Mouse (Mus musculus): ENCODE results near the gene Tasp1.
"Not testable (repeated sequence)": the region's sequence is repeated elsewhere in the genome, so short reads cannot be mapped to it uniquely, and the experiment has no call there.

Tasp1 gene

DNA sequence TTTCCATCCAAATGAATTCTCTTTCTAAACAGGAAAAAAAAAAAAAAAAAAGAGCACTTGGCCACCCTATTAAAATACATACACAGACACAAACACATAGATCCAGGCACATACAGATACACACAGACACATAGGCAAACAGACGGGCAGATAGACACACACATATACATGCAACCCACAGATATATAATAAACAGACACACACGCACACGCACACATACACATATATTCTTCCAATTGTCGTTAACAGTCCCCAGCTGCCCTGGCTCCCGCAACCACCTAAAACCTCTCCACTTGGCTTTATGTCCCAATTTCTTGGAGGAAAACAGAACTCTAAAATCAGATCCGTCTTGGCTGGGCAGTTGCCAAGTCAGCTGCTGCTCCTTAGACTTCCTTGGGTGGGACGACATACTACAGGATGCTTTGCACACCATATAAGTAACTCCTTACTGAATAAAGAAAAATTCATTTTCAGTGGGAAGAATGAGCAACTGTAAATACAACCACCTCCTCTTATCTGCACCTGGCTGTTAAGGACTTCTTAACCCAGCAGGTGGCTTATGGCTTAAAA is 188.5 kb downstream of the Tasp1 start:
- Histone ChIP-seq H3K36me3 (ENCODE audit: control insufficient read depth, insufficient read depth, low read length, poor library complexity, severe bottlenecking) (no peaks in the 10 kb centered on the region), H3K27me3 (ENCODE audit: control insufficient read depth, insufficient read depth, low read length, poor library complexity, severe bottlenecking) (no peaks in the 10 kb centered on the region)
- DNase-seq (ENCODE audit: low read depth, low spot score) = no peak

DNA sequence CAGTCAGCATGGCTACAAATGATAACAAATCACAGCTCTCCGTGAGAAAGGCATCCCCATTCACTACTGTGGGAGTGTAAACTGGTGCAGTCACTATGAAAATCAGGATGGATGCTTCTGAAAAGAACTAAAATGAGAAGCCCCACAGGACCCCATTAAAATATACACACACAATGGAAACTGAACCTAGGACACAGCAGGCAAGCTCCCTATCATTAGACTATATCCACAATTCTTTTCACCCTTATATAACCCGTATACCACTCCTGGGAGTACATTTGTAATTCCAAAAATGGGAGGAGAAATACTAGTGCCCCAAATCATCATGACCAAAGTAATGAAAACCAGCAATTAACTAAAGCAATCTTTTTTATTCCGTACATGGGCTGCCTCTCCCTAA is 190.7 kb downstream of the Tasp1 start:
- Histone ChIP-seq H3K27me3 (ENCODE audit: control insufficient read depth, insufficient read depth, low read length, poor library complexity, severe bottlenecking) (no peaks in the 10 kb centered on the region), H3K36me3 (ENCODE audit: control insufficient read depth, insufficient read depth, low read length, poor library complexity, severe bottlenecking) (no peaks in the 10 kb centered on the region)
- no peak for DNase-seq (ENCODE audit: low read depth, low spot score)

DNA sequence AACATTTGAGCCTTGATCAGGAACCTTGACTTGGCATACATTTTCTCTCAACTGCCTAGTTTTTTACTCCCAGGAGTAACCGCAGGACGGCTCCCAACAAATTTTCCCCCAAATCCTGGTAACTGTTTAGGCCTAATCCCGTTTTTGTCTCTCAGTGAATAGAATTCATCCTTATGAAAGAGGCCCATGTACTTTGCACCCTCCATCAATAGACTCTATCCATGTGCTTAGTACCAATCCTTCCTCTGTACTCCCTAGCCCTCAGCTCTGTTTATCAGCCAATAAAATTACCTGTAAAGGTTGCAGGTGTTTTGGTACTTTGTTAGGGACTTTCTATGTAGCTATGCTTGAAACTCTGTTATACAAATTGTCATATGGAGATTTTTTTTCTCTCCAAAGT is 192.4 kb downstream of the Tasp1 start:
- no peak for DNase-seq (ENCODE audit: low read depth, low spot score)
- H3K27me3 ChIP-seq (ENCODE audit: control insufficient read depth, insufficient read depth, low read length, poor library complexity, severe bottlenecking) = no peaks in the 10 kb centered on the region
- H3K36me3 ChIP-seq (ENCODE audit: control insufficient read depth, insufficient read depth, low read length, poor library complexity, severe bottlenecking) = no peaks in the 10 kb centered on the region

DNA sequence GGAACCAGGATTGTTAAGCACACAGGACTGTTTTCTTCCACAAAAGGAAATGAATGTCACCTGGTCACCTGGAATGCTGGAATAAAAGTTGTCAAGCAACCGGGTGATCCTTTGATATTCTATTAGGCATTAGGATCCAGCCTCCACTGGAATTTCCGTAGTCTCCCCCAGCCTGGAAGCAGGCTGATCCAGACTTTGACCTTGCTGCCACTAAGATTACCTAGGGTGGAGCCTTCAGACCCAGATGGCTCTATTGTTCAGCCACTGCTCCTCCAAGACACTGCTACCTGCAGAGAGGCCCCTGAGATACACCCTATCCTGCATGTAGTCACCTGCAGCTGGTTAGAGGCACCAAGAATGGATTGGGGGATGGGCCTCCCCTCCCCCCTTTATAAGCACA is 192.8 kb downstream of the Tasp1 start:
- no peak for DNase-seq (ENCODE audit: low read depth, low spot score)
- Histone ChIP-seq H3K27me3 (ENCODE audit: control insufficient read depth, insufficient read depth, low read length, poor library complexity, severe bottlenecking) (no peaks in the 10 kb centered on the region), H3K36me3 (ENCODE audit: control insufficient read depth, insufficient read depth, low read length, poor library complexity, severe bottlenecking) (no peaks in the 10 kb centered on the region)

DNA sequence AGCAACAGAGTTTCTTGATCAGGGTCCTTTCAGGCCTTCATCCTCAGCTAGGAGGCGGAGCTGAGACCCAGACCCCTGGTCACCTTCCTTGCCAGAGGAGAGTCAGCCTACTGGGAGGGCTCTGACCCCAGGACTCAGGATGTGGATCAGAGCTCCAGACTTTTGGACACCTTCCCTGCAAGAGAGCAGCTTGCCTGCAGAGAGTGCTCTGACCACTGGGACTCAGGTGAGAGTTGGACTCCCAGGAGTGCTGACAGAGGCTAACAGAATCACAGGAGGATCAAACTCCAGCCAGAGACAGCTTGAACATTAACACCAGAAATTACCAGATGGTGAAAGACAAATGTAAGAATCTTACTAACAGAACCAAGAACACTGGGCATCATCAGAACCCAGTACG is 197.5 kb downstream of the Tasp1 start:
- not testable (repeated sequence) for H3K27me3 ChIP-seq (ENCODE audit: control insufficient read depth, insufficient read depth, low read length, poor library complexity, severe bottlenecking); H3K36me3 ChIP-seq (ENCODE audit: control insufficient read depth, insufficient read depth, low read length, poor library complexity, severe bottlenecking); DNase-seq (ENCODE audit: low read depth, low spot score)

DNA sequence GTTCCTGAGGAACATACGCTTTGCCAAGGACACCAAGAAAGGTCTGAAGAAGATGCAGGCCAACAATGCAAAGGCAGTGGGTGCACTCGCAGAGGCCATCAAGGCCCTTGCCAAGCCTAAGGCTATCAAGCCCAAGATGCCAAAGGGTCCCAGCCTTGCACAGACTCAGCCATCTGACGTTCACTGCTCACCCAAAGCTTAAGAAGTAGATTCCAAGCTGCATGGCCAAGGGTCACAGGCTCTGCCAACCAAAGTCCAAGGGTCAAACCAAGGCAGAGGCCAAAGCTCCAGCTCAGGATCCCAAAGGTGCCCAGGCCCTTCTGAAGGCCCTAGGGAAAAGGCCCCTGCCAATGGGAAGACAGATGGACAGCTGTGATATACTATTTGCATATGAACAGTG is 203.2 kb downstream of the Tasp1 start:
- not testable (repeated sequence) for H3K36me3 ChIP-seq (ENCODE audit: control insufficient read depth, insufficient read depth, low read length, poor library complexity, severe bottlenecking); DNase-seq (ENCODE audit: low read depth, low spot score); H3K27me3 ChIP-seq (ENCODE audit: control insufficient read depth, insufficient read depth, low read length, poor library complexity, severe bottlenecking)

DNA sequence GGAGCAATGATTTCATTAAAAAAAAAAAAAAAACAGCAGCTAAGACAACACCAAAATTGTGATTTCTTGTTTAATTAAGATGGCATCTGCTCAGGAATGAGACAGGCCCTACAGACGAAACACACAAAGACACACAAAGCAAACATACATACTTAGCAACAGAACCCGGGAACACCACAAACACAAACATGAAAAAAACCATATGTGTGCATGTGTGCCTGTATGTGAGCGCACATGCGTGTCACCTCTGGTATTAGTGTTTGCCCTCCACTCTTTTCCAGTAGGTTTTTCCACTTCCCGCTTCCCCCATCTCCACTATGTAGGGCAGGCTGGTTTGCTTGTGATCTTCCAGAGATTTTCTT is 206.5 kb downstream of the Tasp1 start:
- DNase-seq (ENCODE audit: low read depth, low spot score) = no peak
- H3K36me3 ChIP-seq (ENCODE audit: control insufficient read depth, insufficient read depth, low read length, poor library complexity, severe bottlenecking) = no peaks in the 10 kb centered on the region
- no peaks in the 10 kb centered on the region for H3K27me3 ChIP-seq (ENCODE audit: control insufficient read depth, insufficient read depth, low read length, poor library complexity, severe bottlenecking)

DNA sequence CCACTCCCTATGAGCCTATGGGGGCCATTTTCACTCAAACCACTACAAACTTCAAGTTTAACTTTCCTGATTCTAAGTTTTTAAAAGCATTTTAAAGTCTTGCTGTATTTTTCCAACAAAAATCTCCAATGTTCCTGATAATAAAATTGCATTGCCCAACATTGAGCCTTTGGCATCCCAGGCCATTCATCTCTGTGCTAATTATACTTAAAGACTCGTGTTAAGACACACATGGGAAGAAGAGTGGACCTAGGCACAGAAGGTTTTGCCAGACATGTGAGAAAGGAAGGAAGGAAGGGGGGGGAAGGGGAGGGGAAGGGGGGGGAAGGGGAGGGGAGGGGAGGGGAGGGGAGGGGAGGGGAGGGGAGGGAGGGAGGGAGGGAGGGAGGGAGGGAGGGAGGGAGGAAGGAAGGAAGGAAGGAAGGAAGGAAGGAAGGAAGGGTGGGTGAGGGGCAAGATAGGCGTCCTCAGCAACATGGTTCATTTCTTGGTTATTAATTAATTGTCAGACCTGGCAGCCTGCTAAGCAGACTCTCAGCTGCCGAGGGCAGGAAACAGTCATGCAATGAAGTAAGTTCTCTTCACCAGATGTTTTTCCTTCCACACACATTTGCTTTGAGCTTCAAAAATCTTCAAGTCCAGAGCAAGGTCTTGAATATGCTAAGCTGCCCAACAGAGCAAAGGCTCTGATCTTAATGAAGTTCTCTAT is 207.0 kb downstream of the Tasp1 start:
- DNase-seq (ENCODE audit: low read depth, low spot score) = no peak
- H3K36me3 ChIP-seq (ENCODE audit: control insufficient read depth, insufficient read depth, low read length, poor library complexity, severe bottlenecking) = no peaks in the 10 kb centered on the region
- H3K27me3 ChIP-seq (ENCODE audit: control insufficient read depth, insufficient read depth, low read length, poor library complexity, severe bottlenecking) = no peaks in the 10 kb centered on the region

DNA sequence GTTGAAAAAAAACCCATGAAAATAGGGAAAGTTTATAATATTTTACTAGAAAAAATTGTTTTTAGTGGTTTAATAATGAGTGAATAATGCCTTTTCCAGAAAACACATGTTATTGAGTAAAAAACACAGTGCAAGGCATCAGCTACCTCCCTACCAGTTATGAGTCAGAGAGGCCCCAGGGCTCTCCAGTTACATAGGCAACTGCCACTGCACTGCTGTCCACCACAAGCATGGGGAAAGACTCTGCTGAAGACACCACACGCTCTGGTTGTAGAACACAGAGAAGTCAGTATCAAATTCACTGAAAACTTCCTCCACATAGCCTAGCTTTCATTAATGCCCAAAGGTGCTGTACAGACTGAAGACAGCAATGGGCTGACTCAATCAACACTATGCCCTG is 217.0 kb downstream of the Tasp1 start:
- H3K27me3 ChIP-seq (ENCODE audit: control insufficient read depth, insufficient read depth, low read length, poor library complexity, severe bottlenecking) = no peaks in the 10 kb centered on the region
- no peak for DNase-seq (ENCODE audit: low read depth, low spot score)
- H3K36me3 ChIP-seq (ENCODE audit: control insufficient read depth, insufficient read depth, low read length, poor library complexity, severe bottlenecking) = no peaks in the 10 kb centered on the region

DNA sequence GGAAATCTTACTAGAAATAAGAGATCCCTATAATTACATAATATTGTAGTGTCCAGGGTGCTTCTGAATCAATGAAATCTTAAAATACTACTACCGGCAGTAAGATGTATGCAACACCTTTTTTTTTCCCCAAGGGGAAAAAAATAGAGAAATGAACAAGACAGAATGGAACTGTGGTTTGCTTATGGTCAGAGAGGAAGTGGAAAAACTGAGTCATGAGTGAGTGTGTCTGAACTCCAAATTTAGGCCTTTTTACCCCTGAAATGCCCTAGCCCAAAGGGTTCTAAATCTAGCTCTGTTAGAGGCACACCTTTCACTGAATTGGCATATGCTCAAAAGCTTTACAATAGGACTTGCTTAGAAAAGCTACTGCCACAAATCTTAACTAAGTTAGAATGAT is 225.2 kb downstream of the Tasp1 start:
- no peaks in the 10 kb centered on the region for H3K27me3 ChIP-seq (ENCODE audit: control insufficient read depth, insufficient read depth, low read length, poor library complexity, severe bottlenecking)
- DNase-seq (ENCODE audit: low read depth, low spot score) = peak; percentile 62

DNA sequence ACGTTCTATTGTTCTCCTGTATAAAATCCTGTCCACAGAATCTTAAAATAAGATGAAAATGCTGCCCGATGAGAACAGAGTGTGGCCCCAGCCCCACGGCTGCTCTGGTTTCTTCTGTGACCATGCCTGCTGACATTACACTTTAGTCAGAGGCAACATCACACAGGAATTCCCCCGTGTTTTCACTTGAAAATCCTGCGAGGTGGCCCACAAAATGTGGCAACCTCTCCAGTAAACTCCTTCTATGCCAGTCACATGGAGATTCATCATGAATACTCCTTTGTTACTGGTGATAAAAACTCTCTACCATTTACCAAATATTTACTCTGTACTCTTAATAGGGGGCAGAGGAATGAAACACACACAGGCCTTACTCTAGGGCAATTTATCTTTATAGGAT is 225.7 kb downstream of the Tasp1 start:
- H3K36me3 ChIP-seq (ENCODE audit: control insufficient read depth, insufficient read depth, low read length, poor library complexity, severe bottlenecking) = no peaks in the 10 kb centered on the region
- H3K27me3 ChIP-seq (ENCODE audit: control insufficient read depth, insufficient read depth, low read length, poor library complexity, severe bottlenecking) = no peaks in the 10 kb centered on the region
- DNase-seq (ENCODE audit: low read depth, low spot score) = no peak

More for the DNA sequence above, 225.2 kb downstream of the Tasp1 start:
- no peaks in the 10 kb centered on the region for H3K36me3 ChIP-seq (ENCODE audit: control insufficient read depth, insufficient read depth, low read length, poor library complexity, severe bottlenecking)

DNA sequence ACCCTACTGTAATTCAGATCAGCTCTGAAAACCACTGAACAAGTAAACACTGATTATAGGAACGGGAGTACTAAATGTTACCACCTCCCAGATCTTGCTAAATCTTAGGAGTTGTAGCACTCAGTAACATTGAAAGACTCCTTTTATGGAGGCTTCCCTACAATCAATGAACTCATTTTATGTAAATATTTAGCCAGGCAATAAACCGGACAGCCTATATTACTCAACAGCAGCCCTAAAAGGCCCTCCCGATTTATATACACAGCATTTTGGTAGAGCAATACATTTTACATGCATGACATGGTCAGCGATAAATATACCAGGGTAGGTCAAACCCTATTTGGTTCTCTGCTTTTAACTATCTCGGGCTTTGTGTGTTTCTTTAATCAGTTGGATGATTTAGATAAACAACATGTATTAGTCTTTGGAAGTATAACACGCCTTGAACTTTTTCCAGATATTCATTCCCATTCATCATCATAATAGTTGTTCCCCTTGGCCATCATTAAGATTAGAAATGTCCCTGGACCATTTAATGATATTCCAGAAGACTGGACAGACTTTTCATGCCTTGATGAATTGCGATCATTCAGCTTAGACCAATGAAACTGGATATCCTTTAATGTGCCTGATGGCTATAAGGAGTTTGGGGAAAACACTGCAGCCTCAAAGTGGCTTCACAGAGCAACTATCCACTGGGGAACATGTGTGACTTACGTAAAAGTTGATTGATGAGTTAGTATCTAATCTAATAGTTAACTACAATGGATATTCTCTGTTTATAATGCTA is 244.8 kb downstream of the Tasp1 start:
- H3K27me3 ChIP-seq (ENCODE audit: control insufficient read depth, insufficient read depth, low read length, poor library complexity, severe bottlenecking) = no peaks in the 10 kb centered on the region
- no peaks in the 10 kb centered on the region for H3K36me3 ChIP-seq (ENCODE audit: control insufficient read depth, insufficient read depth, low read length, poor library complexity, severe bottlenecking)
- DNase-seq (ENCODE audit: low read depth, low spot score) = no peak

DNA sequence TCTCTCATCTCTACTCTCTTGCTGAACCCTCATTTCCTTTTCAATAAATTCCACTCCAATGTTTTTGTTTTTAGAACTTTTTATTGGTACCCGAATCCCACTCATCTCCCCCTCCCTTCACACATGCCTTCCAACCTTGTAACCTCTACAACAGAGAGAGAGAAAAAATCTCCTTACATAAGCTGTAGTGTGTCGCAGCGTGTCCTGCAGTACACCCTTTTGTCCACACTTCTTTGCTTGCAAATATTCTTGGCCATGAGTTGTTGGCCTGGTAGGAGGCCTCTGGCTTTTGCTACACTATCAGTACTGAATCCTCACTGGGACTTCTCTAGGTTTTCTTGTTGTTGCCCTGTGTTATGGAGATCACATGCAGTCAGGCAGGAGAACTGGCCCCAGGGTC is 249.3 kb downstream of the Tasp1 start:
- Histone ChIP-seq H3K27me3 (ENCODE audit: control insufficient read depth, insufficient read depth, low read length, poor library complexity, severe bottlenecking) (no peaks in the 10 kb centered on the region), H3K36me3 (ENCODE audit: control insufficient read depth, insufficient read depth, low read length, poor library complexity, severe bottlenecking) (no peaks in the 10 kb centered on the region)
- no peak for DNase-seq (ENCODE audit: low read depth, low spot score)

DNA sequence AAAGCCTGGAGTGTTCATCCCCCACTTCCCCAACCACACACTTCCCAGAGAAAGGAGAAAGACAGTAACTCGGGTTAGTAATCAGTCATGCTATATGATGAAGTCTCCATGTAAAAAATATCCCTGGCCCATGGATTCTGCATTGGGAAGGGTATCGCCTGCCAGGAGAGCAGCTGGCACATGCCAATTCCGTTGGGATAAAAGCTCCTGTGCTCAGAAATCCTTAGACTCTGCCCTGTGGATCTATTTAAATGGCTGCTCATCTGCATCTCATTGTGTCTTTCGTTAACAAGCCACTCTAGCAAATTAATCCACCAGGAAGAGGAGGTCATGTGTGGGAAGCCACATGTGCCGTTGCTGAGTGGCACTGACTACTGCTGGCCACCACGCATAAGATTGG is 258.7 kb downstream of the Tasp1 start:
- no peak for DNase-seq (ENCODE audit: low read depth, low spot score)
- H3K27me3 ChIP-seq (ENCODE audit: control insufficient read depth, insufficient read depth, low read length, poor library complexity, severe bottlenecking) = no peaks in the 10 kb centered on the region

DNA sequence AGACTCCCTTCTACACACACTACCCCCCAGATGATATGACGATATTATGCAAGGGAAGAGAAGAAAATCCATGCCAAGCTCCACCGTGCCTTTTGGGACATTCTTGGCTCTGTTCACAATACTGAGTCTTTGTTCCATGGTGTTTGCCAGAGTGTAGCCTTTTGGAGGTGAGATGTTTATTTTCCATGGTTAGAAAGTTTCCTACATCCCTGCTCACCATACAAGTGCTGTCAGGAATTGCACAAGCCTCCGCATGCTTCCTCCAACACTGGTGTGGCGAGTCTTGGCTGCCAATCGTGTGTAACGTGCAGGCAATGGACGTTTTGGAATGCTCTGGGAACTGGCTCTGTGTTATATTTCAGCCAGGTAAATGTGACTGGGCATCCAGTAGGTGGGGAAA is 262.6 kb downstream of the Tasp1 start:
- no peak for DNase-seq (ENCODE audit: low read depth, low spot score)
- Histone ChIP-seq H3K27me3 (ENCODE audit: control insufficient read depth, insufficient read depth, low read length, poor library complexity, severe bottlenecking) (no peaks in the 10 kb centered on the region), H3K36me3 (ENCODE audit: control insufficient read depth, insufficient read depth, low read length, poor library complexity, severe bottlenecking) (no peaks in the 10 kb centered on the region)

More for the DNA sequence above, 258.7 kb downstream of the Tasp1 start:
- no peaks in the 10 kb centered on the region for H3K36me3 ChIP-seq (ENCODE audit: control insufficient read depth, insufficient read depth, low read length, poor library complexity, severe bottlenecking)
